23 mouse cellular contexts compared by ENCODE assay signal in genomic region chr10:96663739-96664430, GRCm38 (mm10). TPM values are rescaled to one million over a fixed set of nuclear protein-coding genes. Genes with fewer than 3 reads are reported as not detected.
DNase-seq lines count a peak whose midpoint lies in the region; ATAC-seq and TF ChIP-seq lines count a peak whose summit lies in the region.
"Had no signal": no experiment of that assay in that cellular context is flagged by ENCODE, and none has a peak within 500 bp of the region (broad histone marks: within the 10 kb centered on the region; RNA-seq: fewer than 3 reads in every experiment).

No protein-coding gene starts in this region.

- H3K27ac ChIP-seq in midbrain, embryonic 16.5 days (ENCODE audit: low read length): no peak overlapping the region
- no peak overlapping the region for H3K27ac ChIP-seq in stomach, postnatal 0 days (replicated peaks)
- H3K27ac ChIP-seq: forebrain, embryonic 12.5 days; hindbrain, embryonic 10.5 days; left cerebral cortex, adult 2 months; midbrain, embryonic 10.5 days; neural tube, embryonic 13.5 days; stomach, embryonic 15.5 days had no signal

- H3K36me3 ChIP-seq in midbrain, embryonic 16.5 days (ENCODE audit: control insufficient read depth, insufficient read depth, low read length): no peaks in the 10 kb centered on the region
- no peaks in the 10 kb centered on the region for H3K36me3 ChIP-seq in stomach, postnatal 0 days (ENCODE audit: control insufficient read depth, insufficient read depth, low read length)
- H3K36me3 ChIP-seq: forebrain, embryonic 12.5 days; hindbrain, embryonic 10.5 days; midbrain, embryonic 10.5 days; neural tube, embryonic 13.5 days; stomach, embryonic 15.5 days had no signal

- no peaks in the 10 kb centered on the region for H3K27me3 ChIP-seq in midbrain, embryonic 16.5 days (ENCODE audit: control insufficient read depth, insufficient read depth, low read depth, low read length)
- no peaks in the 10 kb centered on the region for H3K27me3 ChIP-seq in stomach, postnatal 0 days (ENCODE audit: control insufficient read depth, insufficient read depth, low read length)
- H3K27me3 ChIP-seq: CH12.LX; forebrain, embryonic 12.5 days; neural tube, embryonic 13.5 days; stomach, embryonic 15.5 days had no signal

- H3K4me3 ChIP-seq in midbrain, embryonic 16.5 days (ENCODE audit: low read depth, low read length): no peak overlapping the region
- no peak overlapping the region for H3K4me3 ChIP-seq in stomach, postnatal 0 days (ENCODE audit: low read depth, low read length)
- H3K4me3 ChIP-seq: forebrain, embryonic 12.5 days; hindbrain, embryonic 10.5 days; left cerebral cortex, adult 2 months; midbrain, embryonic 10.5 days; neural tube, embryonic 13.5 days; stomach, embryonic 15.5 days had no signal

- no peak overlapping the region for H3K4me2 ChIP-seq in midbrain, embryonic 16.5 days (ENCODE audit: low read length)
- no peak overlapping the region for H3K4me2 ChIP-seq in stomach, postnatal 0 days (replicated peaks; ENCODE audit: low read depth)
- H3K4me2 ChIP-seq: forebrain, embryonic 12.5 days; neural tube, embryonic 13.5 days; stomach, embryonic 15.5 days had no signal

- WGBS in midbrain, embryonic 16.5 days: 93% methylated on average over 9 of the region's 9 CpGs
- 91% methylated on average over 9 of the region's 9 CpGs for WGBS in stomach, postnatal 0 days

- TF ChIP-seq CTCF in stomach, postnatal 0 days (IDR thresholded peaks at IDR 0.05; ENCODE audit: low read depth): no peak

- H3K9ac ChIP-seq in midbrain, embryonic 16.5 days (ENCODE audit: low read depth, low read length): no peak overlapping the region
- no peak overlapping the region for H3K9ac ChIP-seq in stomach, postnatal 0 days (ENCODE audit: low read length)
- H3K9ac ChIP-seq: forebrain, embryonic 12.5 days; neural tube, embryonic 13.5 days; stomach, embryonic 15.5 days had no signal

- peak; percentile 60 for DNase-seq in thymus, postnatal 0 days (ENCODE audit: low spot score)
- no peak for DNase-seq in frontal cortex, postnatal 36 days (ENCODE audit: low spot score in 2 of 2)
- DNase-seq in urinary bladder, postnatal 36 days (ENCODE audit: low spot score in 2 of 2): no peak
- no peak for DNase-seq in stomach, postnatal 0 days (ENCODE audit: low spot score)
- DNase-seq: adrenal gland, postnatal 36 days; cerebellum, adult 11-12 months; gastrocnemius, postnatal 14 days; kidney, adult 2 months; kidney, postnatal 10 days; left cerebral cortex, postnatal 4 days; liver had no signal

- peak; percentile 96 for ATAC-seq in CD4-positive, CD25-positive, alpha-beta regulatory T cell, adult 4 months
- ATAC-seq in activated CD4-positive, CD25-positive, alpha-beta regulatory T cell, adult 4 months: peak; percentile 96
- ATAC-seq in megakaryocyte progenitor cell, adult 5-6 weeks (replicated peaks; ENCODE audit: poor library complexity): peak; percentile 65
- ATAC-seq in midbrain, embryonic 16.5 days: no peak
- ATAC-seq in stomach, postnatal 0 days (ENCODE audit: low FRiP score, low TSS enrichment): no peak
- ATAC-seq: lung, postnatal 0 days had no signal

- H3K9me3 ChIP-seq in midbrain, embryonic 16.5 days (replicated peaks; ENCODE audit: control insufficient read depth, low read length, poor library complexity, severe bottlenecking): no peaks in the 10 kb centered on the region
- H3K9me3 ChIP-seq in stomach, postnatal 0 days (ENCODE audit: control insufficient read depth, low read length): no peaks in the 10 kb centered on the region
- H3K9me3 ChIP-seq: forebrain, embryonic 12.5 days; hindbrain, embryonic 10.5 days; midbrain, embryonic 10.5 days; neural tube, embryonic 13.5 days; stomach, embryonic 15.5 days had no signal

- H3K4me1 ChIP-seq in midbrain, embryonic 16.5 days (ENCODE audit: control insufficient read depth, insufficient read depth, low read length): no peaks in the 10 kb centered on the region
- no peaks in the 10 kb centered on the region for H3K4me1 ChIP-seq in stomach, postnatal 0 days (replicated peaks; ENCODE audit: control insufficient read depth, insufficient read depth)
- H3K4me1 ChIP-seq: stomach, embryonic 15.5 days had no signal

- TF ChIP-seq EP300 in stomach, postnatal 0 days (optimal IDR thresholded peaks at IDR 0.05): no peak

RNA-seq across cellular contexts. Expression of gene Btg1, which starts 47.1 kb away (rescaled TPM):
- 100 to 1,000 TPM; 220 to 247 TPM for polyA plus RNA-seq in CD4-positive, CD25-positive, alpha-beta regulatory T cell, adult 4 months (2017; shearing (Covaris generic))
- polyA plus RNA-seq in activated CD4-positive, CD25-positive, alpha-beta regulatory T cell, adult 4 months (2017; shearing (Covaris generic)): 100 to 1,000 TPM; 187 to 198 TPM
- total RNA-seq in megakaryocyte progenitor cell, adult 5-6 weeks (2015): 35.2 and 37.5 TPM in 2 replicates
- total RNA-seq in megakaryocyte progenitor cell, adult 5-6 weeks (2017): 31.5 and 34.6 TPM in 2 replicates
- polyA plus RNA-seq in thymus, postnatal 0 days (2015; fragmentation: Nextera tagmentation; extraction: Ambion mirVana): 127 and 139 TPM in 2 replicates
- 33.6 and 46.5 TPM in 2 replicates for polyA plus RNA-seq in midbrain, embryonic 16.5 days (2015; fragmentation: Nextera tagmentation; extraction: Ambion mirVana)
- 59.8 and 63.0 TPM in 2 replicates for polyA plus RNA-seq in stomach, postnatal 0 days (2015; fragmentation: Nextera tagmentation; extraction: Ambion mirVana)

Comparison
In these comparisons a context has a peak if more than half of its experiments do, and no peak if none do; other contexts are left out.
1. ATAC-seq: peak in CD4-positive, CD25-positive, alpha-beta regulatory T cell, adult 4 months (single experiment), activated CD4-positive, CD25-positive, alpha-beta regulatory T cell, adult 4 months (single experiment) and megakaryocyte progenitor cell, adult 5-6 weeks (single experiment); none in midbrain, embryonic 16.5 days (single experiment) and stomach, postnatal 0 days (single experiment).